Mouse (Mus musculus): ENCODE measurements at regions not wholly inside any gene's neighbourhood (a gene's known extent, or its start where the extent isn't known, plus 50 kb on each side); places are given as distances from the start of the nearest gene placed in this dataset.

DNA sequence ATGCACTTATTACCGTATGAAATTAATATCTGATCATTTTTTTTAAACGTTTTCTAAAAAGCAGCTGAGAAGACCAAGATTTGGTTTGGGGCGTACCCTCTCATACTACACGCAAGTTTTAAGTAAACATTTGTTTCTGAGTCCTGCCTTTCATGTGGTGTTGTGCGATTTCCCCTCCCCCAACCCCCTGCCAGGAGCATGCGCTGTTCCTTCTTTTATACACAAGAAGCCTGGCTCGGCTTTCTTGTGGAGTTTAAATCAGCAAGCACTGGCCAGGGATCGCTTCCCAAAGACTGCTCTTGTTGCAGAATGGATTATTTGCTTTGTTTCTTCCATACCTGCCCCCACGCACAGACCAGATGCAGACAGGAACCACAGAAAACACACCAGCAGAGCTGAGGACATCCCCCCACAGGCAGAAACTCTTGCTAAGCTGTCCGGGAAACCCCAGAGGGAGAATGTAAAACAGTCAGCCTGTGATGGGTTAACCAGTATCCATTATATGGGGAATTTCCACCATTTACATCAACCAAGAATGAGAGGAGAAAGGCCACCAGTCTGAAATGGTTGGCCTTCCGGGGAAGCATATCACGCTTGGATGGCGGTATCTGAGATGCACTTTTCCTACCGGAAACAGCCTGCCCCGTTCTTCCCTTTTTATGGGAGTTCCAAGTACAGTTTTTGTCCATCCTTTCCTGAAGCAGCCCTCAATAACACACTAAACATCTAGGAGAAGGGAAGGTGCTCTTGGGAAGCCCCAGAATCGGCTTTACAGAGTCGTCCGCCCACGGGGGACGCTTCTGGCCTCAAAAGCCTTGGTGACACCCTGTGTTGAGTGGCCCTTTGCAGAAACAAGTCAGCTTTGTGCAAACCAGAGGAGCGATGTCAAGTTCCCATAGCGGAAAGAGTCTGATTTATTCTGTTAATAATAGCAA is 91.3 kb downstream of the Tomm20 start:
- DNase-seq (ENCODE audit: low spot score) = no peak

- DNase-seq (ENCODE audit: low spot score) = peak; percentile 67
Observed at GRCm38 (mm10) chr8:126852663-126853390, 92.8 kb downstream of the Tomm20 start.

DNA sequence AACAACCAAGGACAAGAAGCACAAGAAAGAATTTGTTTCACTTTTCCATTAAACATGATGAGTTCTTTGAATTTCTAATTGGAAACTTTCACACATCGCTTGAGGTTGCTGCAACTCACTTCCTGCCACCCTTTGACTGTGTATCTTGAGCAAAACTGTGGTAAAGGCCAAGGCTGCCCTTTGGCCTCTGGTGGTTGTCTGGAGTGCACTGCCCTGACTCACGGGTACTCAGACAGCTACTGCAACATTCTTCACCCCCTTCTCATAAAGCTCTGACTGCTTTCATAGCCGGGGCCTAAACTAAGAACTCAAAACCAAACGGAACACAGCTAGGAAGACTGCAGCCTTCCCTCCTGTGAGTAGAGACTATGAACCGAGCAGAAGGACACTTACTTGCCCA is 93.5 kb downstream of the Tomm20 start:
- DNase-seq (ENCODE audit: low spot score) = peak; percentile 84

DNA sequence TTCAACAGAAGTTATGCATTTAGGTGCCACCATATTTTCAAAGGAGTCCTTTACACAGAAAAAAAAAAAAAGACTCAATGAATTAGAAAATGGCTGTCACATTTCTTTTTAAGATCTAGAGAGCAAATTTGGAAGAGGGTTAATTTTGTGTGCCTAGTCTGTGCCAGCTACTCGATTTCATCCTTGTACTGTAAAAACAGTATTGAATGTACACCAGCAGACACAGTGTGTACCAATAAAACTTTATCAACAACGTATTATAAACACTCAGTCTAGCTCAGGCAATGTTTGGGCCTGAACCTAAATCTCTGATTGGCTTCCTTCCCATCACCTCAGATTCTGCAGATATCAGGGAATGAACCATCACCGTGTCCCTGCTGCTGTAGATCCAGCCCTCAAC is 93.9 kb downstream of the Tomm20 start:
- no peak for DNase-seq (ENCODE audit: low spot score)

DNA sequence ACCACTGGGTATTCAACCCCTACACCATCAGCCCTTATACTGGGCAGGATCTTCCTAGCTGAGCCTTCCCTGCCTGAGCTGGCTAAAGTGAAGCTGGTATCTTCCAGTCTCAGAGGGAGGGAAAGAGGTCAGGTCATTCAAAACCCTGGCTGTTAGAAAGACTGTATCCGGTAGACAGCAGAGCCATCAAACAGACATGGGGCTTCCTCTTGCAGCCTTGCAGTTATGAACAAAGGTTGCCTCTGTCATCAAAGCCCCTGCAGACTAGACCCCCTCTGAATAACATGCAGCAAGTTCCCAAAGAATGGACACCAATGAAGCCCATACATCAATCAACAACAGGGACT is 95.5 kb downstream of the Tomm20 start:
- no peak for DNase-seq (ENCODE audit: low spot score)

DNA sequence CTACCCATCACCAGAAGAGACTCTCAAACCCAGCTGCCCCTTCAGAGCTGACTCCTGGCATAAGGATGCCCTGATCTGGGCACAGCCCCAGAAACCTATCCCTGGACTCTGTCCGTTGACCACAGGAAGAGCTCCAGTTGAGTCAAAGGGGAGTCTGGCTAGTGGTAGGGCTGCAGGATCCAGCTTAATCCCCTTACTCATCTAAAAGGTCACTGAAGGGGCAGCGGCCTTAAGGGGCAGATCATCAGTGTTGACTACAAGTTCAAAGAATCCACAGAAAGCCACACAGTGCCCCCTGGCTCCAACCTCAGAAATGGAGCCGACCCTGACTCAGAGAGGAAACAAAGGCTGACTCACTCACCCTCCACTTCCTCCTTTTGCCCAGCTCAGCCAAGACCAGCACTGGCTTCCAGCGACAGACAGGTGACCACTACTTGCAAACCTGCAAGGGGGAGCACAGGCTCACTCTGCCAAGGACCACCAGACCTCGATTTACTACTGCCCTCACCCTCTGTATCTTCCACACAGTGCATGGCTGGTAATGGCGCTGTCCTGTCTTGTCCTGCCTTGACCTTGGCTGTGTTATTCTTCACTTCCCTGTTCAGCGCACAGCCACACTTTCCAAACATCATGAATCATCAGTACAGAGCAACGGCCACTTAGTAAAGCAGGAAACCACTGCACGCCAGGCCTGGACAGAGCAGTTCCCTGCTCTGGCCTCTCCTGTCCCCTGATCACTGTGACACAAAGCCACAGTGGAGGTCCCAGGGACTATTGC is 96.0 kb downstream of the Tomm20 start:
- DNase-seq (ENCODE audit: low spot score) = peak; percentile 72

- DNase-seq (ENCODE audit: low spot score) = no peak
Observed at GRCm38 (mm10) chr8:126848369-126849105, 97.1 kb downstream of the Tomm20 start.

DNA sequence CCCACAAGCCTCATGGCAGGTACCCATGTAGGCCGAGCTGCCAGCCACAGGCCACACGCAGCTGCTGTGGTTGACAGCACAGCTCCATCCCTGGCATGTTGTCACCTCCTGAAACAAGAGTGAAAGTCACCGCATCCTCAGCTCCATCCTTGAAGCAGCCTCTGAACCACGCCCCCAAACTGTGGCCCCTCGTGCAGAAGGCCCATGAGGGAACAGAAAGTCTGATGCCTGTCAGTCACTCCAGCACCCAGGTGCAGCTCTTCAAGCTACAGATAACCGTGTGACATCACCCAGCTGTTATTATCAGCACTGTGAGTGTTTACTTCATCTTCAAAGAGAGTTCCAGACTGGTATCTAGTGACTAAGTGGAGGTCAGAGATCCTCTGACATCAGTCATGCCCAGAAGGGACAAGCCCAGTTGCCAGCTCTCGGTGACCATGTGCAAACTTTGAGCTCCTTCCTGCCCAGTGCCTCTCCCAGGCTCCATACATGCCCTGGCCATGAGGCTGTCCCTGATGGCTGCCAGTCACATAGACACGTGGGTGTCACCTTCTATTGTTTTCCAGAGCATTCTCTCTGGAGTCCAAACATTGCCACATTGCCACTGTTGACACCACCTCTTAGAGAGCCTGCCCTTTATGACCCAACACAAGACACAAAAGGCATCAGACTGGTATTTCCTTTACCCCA is 97.8 kb downstream of the Tomm20 start:
- peak; percentile 55 for DNase-seq (ENCODE audit: low spot score)

DNA sequence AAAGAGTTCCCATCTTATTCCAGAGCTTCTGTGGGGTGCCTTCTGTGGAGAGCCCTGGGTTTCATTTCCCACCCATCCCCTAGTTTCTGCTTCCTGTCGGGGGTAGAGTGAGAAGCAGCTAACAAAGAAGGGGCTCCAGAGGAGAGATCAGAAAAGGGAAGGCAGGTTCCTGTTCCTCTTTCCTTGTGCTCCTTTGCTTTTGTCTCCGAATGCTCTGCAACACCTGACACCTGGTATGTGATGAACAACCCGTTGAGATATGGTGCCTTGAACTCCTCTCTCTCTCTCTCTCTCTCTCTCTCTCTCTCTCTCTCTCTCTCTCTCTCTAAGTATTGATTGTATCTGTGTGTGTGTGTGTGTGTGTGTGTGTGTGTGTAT is 99.5 kb downstream of the Tomm20 start:
- no peak for DNase-seq (ENCODE audit: low spot score)

- DNase-seq (ENCODE audit: low spot score) = no peak
Observed at GRCm38 (mm10) chr8:126845530-126846187, 100.0 kb downstream of the Tomm20 start.

DNA sequence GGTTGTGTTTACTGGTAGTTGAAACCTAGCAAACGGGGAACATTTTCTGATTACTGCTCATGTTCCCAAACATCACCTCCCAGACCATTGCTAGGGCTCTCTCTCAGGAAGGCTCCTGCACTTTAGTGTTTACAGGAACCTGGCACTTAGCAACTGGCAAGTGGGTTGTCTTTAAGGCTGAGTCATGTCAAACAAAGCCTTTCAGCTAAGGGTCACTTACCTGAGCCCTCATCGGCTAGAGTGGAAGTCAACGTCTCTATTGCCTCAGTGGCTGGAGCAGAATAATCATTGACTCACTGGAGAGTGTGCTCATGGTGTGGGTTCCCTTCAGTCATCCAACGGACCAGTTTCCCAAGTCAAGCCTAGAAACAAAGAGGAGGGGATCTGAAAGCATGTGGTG is 101.0 kb downstream of the Tomm20 start:
- no peak for DNase-seq (ENCODE audit: low spot score)

GRCm38 (mm10) chr8:126841187-126841586 is 104.5 kb downstream of the Tomm20 start:
- no peak for DNase-seq (ENCODE audit: low spot score)

GRCm38 (mm10) chr8:126839712-126840355 is 105.8 kb downstream of the Tomm20 start:
- DNase-seq (ENCODE audit: low spot score) = peak; percentile 57

DNA sequence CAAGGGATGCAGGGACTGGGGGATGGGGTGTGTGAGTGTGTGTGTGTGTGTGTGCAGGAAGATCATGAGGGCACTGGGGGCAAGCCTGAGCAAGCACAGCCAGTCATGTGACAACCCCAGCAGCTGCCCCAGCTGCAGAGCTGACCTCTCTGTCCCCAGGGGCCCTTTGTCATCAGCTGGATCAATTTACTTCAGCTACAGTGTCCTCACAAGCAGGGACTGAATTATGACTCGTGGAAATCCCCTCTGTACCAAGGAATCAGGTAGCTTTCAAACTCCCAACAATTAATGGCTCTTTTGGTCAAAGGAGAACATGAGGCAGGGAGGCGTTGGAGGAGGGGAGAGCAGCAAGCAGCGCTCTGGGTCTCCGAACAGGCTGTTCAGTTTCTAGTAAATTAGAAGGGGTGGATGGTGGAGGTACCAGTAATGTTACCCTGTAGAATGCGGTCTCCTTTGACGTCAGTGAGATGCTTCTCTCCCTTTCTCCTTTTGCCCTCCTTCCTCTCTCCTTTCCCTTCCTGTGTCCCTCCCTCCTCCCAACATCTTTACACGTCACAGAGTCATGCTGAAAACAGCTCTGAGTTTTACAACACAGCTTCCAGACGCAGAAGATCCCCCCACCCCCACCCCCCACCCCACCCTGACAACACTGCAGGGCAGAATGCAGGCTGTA is 106.5 kb downstream of the Tomm20 start:
- DNase-seq (ENCODE audit: low spot score) = peak; percentile 52

DNA sequence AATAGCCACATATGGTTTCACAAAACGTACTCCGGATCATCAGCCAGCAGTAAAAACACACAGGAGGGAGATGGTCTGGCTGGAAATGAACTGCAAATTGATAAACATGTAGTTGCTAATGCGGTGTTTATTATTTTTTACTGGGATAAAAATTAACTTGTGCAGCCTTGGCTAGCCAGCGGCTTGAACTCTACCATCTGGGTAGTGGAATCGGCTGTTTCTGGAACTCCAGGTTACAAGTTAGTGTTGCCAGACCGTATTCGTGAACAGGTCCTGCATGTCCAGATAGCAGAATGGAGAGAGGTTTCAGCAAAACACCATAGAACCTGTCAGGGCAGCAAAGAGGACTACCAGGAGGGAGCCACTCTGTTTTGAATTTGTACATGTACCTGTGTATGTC is 107.4 kb downstream of the Tomm20 start:
- no peak for DNase-seq (ENCODE audit: low spot score)

GRCm38 (mm10) chr8:126837318-126838025 is 108.2 kb downstream of the Tomm20 start:
- DNase-seq (ENCODE audit: low spot score) = peak; percentile 58

DNA sequence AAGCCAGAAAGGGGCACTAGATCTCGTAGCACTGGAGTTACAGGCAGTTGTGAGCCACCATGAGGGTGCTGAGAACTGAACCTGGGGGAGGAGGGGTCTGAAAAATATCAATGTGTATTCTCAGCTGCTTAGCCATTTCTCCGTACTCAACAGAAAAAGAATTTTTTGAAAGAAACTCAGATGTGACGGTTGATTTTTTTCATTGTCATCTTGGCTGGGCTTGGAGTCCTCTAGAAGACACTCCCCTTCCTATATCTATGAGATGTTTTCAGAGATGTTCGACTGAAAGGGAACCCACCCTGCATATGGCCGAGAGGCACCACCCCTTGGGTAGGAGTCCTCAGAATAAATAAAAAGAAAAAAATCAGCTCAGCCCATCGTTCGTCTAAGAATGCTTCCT is 110.1 kb downstream of the Tomm20 start:
- DNase-seq (ENCODE audit: low spot score) = no peak

GRCm38 (mm10) chr8:126833471-126834453 is 111.9 kb downstream of the Tomm20 start:
- peak; percentile 70 for DNase-seq (ENCODE audit: low spot score)
